Mouse (Mus musculus) heart, postnatal 4 days (tissue): ENCODE data around the gene Txndc5. TPM values are rescaled to one million over a fixed set of nuclear protein-coding genes. Genes with fewer than 3 reads are reported as not detected.

ENCODE experiments used
- total RNA-seq, 2 experiments: library from RNA; stranded (reverse); gene quantifications; 2 replicates each; pipeline ENCODE4 v1.2.3; 2021

Gene Txndc5
- total RNA-seq, 2 experiments from 2014 or later: 91.8 to 99.1 TPM

Other genes starting within 250 kb of the Txndc5 start
- gene Bmp6, start 183.7 kb downstream of the Txndc5 start, total RNA-seq: 10 to 100 TPM; 20.7 TPM
- 10 to 100 TPM; 12.3 to 12.8 TPM for gene Bloc1s5, start 106.3 kb upstream of the Txndc5 start, total RNA-seq
- gene Eef1e1, start 130.2 kb upstream of the Txndc5 start, total RNA-seq: 10 to 100 TPM; 20.3 to 24.9 TPM